Mouse (Mus musculus): ENCODE results near the gene Zxdc.

Gene Zxdc

DNA sequence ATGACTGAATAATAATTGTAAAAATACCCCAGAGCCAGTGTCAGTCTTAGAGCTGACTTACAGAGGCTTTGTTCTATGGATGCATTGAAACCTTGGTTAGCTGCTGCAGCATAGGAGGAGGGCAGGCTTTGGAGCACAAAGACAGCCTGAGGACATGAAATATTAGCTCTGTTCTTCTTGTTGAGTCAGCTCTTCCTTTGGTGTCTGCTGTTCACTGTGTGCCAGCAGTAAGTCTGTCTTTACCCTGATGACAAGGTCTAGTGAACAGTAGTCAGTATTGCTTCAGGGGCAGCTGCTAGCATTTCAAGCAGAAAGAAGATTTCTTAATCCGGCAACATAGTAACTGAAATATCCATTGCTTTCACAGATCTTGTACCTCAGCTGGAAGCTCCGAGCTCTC lies 12.2 kb downstream of the Zxdc start:
- DNase-seq = no peak

DNA sequence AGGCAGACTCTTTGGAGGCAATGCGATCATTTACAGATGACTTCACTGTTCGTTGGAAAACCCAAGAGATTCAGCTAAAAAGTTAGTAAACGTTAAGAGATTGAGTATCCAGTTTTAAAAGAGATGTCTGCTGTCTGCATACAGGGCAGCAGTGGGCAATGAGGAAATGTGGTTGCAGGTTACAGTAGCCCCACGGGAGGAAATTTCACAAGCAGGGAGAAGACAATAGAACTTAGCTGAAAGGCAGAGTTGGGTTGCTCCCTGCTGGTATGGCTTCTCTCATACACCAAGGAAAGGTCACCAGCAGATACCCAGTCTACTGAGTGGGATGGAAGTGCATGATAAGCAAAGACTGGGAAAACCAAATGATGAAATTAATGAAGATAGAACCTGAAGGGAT lies 21.3 kb downstream of the Zxdc start:
- no peak for DNase-seq

DNA sequence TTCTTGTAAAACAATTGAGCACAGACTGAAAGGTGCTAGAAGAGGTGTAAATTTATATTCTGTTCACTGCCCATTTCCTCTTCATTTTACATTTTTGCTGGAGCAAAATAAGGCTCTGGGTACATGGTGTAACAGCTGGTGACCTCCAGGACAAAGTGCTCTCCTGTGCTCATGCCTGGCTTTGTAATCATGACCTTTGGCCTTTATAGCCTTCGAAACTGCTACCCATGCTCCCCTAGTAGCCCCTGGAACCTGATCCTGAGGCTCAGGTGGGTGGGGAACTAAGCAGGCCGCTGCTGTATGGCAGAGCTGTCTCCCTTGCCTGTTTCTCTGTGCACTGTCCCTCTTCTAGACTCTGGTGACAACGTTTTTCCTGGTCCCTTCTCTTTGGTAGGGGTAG lies 24.7 kb downstream of the Zxdc start:
- no peak for DNase-seq

DNA sequence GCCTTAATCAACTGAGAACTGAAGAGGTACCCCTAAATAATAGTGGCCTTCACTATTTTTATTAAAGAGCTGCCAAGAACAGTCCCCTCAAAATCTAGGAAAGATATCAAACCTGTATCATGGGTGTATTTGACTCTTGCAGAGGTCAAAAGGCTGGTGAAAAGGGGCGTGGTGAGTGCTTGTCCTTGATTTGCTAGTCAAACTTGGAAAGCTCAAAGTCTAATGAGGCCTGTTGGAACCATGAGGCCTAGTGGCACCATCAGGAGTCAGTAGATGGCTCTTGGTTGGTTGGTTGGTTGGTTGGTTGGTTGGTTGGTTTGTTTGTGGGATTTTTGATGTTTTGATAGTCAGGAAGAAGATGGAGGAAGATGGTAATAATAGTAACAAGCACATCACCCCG lies 26.5 kb downstream of the Zxdc start:
- DNase-seq = no peak

DNA sequence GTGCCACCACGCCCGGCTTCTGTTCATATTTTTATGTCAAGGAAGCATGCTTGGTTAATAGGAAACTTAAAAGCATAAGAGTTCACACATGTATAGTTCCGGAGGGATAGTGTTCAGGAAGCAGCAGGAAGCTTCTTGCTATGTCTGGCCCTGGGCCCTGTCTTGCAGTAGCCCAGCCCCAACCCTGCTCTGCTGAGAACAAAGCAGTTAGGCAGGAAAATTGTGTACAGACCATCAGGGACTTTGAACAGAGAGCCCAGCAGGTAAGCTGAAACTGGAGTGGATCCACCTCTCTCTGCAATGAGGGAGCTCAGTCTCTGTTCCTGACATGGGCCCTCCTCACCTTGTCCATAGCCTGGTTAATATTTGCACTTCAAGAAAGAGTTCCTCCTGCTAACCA lies 28.0 kb downstream of the Zxdc start:
- DNase-seq = no peak

DNA sequence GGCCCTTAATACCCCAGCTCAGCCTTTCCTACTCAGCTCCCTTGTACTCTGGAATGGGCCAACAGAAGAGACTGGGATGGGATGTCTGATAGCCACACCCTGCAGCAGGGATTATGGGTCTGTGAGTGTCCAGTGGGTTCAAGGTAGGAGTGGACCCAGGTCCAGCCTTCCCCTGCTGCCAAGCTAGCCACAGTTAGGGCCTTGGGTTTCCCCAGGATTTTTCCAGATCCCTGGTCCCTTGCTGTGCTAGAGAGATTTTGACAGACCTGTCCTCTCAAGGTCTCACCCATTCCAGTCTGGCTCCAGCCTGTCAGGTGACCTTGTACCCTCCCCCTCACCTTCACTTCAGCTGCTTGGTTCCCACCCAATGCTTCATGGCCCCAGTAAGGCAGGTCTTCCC lies 39.3 kb downstream of the Zxdc start:
- DNase-seq = no peak

DNA sequence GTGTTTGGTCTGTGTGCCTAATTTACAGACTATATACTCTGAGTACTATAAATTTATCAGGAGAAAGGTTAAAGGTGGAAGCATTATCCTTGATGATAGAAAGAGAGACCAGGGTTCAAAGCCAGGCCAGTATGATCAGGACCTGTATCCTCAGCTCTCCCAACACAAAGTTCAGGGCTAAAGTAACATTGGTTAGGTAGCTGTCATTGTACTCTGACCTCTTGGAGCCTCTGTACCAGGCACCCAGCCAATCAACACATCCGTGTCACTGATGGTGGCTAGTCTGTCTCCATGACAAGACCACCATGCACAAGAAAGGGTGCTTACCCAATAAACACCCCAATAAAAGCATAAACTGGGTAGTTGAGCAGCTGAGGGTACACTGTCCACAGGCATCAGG lies 41.7 kb downstream of the Zxdc start:
- no peak for DNase-seq

DNA sequence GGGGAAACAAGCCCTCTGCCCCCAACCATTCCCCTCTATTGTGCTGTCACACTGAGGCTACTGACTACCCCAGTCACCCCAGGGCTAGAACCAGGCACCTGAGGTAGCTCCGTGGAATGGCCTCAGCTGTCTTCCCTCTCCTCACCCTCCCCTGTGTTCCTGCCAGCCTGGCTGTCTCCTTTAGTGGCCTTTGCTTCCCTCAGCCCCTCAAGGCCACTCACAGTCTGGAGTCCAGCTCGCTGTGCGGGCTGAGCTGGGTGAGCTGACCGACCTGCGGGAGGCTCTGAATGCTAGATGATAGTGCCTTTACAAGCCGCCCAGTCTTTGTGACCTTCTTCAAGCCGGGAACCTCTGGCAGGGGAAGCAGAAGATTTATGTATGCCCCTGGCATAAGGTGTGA lies 42.6 kb downstream of the Zxdc start:
- no peak for DNase-seq

DNA sequence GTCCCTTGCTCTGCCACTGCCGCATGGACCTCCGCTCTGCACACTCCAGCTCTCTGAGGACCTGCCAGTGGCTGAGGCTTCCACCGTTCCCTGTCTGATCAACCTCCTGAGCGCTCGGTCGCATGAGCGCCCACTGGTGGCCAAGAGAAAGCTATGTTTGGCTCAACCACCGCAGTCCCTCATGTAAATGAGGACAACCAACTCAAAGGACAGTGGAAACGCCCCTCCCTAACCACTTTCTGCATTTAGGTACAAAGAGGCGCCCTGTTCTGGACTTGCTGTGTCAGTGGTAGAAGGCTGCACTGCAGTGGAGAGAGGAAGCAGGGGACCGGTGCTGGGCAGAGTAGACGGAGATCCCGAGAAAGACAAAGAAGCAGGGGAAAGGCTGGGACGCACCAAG lies 53.3 kb downstream of the Zxdc start:
- peak; percentile 89 for DNase-seq

DNA sequence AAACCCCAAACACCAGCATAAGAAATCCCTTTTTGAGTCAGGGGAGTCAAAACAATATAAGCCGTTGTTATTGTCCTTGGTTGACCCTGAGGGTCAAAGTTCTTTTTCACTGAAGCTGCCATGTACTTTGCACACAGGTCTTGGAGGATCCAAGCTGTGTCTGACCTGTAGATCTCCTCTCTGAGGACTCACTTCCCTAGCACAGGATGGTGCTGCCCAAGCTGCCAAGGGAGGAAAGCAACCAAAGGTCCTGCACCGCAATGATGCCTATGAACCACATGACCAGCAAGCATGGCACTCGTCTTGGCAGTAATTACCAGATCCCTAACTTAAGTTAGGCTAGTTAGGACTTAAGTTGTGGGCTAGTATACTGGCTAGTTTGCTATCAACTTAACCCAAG lies 56.1 kb downstream of the Zxdc start:
- DNase-seq = no peak

DNA sequence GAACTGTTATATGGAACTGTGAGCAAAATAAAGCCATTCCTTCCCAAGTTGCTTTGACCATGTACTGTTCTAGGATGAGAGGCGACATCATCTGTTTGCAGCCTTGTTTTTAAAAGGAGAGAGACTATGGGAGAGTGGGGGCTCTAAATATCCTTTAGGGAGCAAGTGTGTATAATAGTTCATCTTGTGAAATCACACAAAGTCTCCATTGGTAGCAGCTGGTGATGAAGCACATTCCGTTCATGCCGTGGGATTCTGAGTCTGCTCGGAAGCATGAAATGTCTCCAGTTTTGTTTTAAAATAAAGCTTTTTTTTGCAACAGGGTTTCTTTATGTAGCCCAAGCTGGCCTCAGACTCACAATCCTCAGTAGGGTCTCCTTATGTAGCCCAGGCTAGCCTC lies 56.7 kb downstream of the Zxdc start:
- no peak for DNase-seq

DNA sequence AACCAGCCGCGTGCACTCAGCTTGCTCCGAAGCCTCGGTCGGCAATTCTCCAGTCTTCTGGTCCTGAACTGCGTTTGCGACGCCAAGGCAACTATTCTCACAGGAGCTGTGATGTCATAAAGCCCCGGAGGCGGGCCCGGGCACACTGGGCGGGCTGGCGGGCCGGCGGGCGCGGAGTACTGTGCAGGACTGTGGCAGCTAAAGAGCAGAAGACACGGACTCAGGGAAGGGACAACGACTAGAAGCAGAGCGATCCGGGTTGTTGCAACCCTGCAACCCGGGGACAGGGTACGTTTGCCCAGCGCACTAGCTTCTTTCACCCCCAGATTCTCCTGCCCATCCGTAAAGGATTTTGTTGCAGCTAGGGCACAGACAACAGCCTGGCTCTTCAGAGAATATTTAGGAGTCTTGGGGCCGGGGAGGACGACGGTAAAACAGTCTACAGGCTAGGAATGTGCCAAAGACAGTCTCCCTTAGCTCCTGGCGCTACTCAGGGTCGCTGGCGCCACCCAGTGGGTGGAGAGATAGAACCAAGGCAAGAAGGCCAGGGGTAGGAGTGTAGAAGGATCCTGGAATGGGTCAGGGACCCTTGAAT lies 59.2 kb downstream of the Zxdc start, which contains the start of gene Cfap100:
TSS of gene Cfap100 (minus strand) at position 418 of the 595 bp plus-strand sequence.
- DNase-seq = peak; percentile 85

DNA sequence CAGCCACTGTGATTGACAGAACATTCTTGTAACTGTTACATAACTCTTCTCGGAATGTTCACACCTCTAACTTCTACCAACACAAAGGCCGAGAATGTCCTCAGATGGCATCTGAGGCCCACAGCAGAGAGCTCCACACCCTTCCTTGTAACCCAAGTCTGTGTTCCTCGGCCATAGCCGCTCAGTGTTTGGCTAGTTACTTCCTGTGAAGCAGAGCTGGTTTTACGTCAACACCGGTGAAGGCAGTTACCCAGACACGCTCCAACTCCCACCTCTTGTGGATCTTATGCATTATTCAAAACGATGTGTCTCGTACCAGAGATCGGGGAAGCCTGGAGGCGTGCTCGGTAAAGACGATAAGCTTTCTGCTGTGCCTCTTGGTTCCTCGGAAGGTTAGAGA lies 60.6 kb downstream of the Zxdc start:
- DNase-seq = no peak

DNA sequence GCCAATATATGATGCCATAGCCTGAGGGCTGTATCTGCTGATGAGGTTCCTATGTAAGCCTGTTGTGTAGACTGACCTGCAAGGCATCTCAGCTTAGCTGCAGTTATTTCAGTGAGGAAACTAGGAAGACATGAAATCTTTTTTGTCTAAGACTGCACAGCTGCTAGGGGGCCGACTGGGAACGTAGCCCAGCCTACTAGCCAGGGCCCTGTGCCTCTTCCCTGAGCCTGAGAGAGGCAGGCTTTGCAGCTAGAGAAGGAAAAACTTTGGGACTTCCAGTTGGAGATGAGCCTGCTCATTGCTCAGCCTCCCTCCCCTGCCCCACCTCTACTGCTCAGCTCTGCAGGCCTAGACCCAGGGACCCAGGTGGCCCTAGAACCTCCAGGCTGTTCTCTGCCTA lies 62.2 kb downstream of the Zxdc start:
- DNase-seq = no peak

DNA sequence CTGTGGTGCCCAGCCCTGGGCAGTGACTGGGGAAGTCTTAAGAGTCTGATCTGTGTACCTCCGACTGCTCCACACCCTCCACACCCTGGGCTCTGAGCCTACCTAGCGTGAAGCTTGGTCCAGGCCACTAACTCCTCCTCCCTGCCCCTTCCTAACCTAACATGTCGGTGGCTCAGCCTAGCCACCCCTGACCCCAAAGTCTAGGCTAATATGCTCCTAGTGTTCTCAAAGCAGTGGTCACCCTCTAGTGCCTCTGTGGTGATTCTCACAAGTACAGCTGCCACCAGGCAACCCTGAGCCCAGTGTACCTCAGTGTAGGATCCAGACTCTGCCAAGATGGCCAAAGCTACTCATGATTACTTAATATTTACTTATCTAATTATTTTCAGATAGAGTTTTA lies 65.4 kb downstream of the Zxdc start:
- DNase-seq = no peak

DNA sequence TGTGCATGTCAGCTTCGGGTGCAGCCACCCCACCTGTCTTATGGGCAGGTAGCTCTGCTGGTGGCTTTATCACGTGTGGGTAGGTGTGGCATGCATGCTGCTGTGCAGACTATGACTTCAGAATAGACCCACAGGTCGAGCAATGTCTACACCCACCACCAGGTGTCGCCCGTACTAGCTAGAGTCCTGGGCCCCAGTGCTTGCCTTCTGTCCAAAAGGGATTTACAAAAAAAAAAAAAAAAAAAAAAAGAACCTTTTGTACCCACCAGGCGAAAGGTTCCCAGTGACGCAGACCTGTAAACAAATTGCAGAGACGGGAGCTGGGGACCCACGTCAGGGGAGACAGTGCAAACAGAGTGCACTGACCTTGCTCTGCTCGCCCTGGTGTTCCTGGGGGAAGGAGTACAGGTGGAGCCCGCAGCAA lies 65.9 kb downstream of the Zxdc start:
- DNase-seq = peak; percentile 86

DNA sequence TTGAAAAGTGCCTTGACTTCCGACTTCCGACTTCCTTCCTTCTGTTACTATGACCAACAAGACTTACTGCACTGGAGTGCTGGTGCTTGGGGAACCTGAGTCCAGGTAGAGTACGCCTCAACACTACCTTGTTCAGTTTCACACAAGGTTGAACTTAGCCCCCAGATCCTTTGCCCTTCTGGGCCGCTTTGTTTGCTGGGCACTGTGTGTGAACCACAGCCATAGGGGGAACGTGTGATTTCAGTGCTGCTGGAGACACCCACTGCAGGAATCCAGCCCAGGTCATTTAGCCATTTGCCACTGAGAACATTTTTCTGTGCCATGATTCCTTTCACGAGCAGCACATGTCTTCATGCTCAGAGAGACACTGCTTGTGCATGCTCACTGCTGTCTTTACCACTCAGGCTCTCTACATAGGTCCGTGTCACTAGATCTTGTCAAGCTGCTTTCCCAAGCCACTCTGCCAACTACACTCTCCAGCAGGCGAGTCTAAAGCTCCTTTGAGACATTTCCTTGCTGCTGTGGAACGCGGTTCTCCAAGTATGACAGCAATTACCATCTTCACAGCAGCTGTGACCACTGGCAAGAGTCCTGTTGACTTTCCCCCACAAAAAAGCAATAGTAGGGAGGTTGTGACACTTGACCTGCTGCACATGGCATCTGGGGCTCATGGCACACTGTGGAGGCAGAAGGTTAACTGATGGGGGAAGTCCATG lies 67.1 kb downstream of the Zxdc start:
- DNase-seq = no peak

DNA sequence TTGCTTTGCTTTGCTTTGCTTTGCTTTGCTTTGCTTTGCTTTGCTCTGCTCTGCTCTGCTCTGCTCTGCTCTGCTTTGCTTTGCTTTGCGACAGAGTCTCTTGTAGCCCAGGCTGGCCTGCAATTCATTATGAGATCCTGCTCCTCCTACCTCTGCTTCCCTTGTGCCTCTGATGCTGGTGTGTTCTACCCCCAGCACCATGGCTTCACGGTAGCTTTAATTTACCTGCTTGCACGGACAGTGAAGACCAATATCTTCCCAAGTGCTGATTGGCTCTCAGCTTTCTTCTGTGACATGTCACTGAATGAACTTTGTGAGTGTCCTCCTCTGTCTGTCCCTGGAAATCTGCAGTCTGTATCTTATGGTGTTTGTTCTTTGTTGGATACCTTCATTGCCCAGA lies 67.7 kb downstream of the Zxdc start:
- no peak for DNase-seq

DNA sequence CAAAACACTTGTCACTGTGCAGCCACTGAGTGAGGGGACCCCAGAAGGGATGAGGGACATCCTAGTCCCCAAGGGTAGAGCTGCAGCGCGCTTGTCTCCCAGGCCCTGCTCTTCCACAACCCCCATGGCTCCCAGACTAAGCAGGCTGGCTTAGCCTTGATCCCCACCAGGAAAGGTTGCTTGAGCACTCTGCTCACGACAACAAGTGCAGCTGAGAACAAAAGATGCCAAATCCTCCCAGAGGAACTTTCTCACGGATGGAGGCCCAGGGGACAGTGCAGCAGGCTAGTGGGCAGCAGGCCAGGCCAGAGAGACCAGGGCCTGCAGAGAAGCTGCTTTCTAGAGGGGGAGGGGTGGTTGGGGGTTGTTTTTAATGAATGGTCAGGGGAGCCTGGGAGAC lies 77.6 kb downstream of the Zxdc start:
- no peak for DNase-seq

DNA sequence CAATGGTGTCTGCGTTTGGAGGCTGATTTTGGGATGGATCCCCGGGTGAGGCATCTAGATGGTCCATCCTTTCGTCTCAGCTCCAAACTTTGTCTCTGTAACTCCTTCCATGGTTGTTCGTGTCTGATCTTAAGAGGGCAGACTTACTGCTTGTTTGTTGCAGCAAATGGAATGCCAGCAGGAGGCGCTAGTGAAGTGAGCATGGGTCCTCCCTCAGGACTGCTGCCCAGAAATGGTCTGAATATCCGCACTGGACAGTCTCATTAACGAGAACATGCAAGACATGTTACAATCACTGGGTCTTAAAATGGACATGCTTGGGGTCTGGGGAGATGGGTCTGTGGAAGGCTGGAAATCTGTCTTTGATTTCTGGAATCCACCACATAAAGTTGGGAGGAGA lies 80.9 kb downstream of the Zxdc start:
- DNase-seq = peak; percentile 79

DNA sequence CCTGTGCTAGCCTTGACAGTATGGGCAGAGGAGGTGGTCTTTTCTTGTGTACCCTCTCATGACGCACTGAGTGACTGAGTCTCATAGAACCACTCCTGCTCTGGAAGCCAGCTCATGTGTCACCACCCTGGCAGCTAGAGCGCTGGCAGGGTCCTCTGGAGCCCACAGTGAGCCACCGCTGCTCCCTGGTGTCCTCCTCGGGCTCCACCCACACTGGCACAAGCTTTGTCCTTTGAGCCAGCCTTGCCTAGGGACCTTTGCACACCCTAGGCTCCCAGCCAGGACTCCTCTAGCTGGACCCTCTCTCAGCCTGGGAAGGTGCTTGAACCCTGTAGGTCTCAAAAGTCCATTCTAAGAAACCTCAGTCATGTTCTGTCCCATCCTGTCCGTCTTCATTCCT lies 81.4 kb downstream of the Zxdc start:
- DNase-seq = no peak

DNA sequence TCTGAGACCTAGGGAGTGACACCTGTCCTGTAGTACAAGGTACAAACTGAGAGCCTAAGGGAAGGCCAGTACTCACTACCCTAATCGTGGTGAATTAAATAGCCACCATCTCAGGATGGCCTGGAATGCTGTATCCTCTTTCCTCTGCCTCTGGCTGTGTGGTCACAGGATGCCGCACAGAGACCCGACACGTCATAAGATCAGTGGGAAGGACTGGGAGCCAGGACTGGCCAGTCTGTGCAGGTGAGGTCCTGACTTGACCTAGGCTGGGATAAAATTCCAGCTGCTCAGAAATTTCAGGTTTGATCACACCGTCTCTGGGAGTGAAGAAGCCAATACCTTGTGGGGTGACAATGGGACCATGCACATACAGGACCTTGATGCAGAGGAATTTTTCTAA lies 82.2 kb downstream of the Zxdc start:
- DNase-seq = no peak

DNA sequence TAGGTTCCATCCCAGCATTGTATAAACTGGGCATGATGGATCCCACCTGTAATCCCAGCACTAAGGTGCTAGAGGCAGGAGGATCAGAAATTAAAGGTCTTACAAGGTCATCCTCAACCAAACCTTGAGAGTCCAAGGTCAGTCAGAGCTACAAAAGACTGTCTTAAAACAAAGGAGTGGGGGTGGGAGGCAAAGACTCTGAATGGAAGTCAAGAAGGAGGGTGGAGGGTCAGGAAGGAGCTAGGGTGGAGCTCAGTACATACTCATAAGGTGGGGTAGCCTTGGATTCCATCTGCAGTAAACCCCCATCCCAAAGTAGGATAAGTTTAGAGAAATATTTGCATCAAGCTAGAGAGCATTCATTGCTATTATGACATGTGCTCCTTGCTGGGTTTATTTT lies 83.3 kb downstream of the Zxdc start:
- DNase-seq = no peak
